Mouse (Mus musculus) left cerebral cortex, postnatal 14 days (tissue): Measurements from ENCODE around the gene Olfr263. TPM values are rescaled to one million over a fixed set of nuclear protein-coding genes. Genes with fewer than 3 reads are reported as not detected.

Experiments
- DNase-seq, 2 experiments: peaks; one replicate each; pipeline ENCODE4 v3.0.0; 2021 to 2022; ENCODE audit warnings: low spot score in 2 of 2, mixed read lengths in 1 of 2
- intact Hi-C: fragments of 180-260 bp; cut with DNase I; formaldehyde crosslinking; loops from one replicate; pipeline ENCODE4 v1.15.1; 2025
- total RNA-seq, 2 experiments: library from RNA; stranded (reverse); gene quantifications; 2 replicates each; pipeline ENCODE4 v1.2.3; 2021

Gene Olfr263
- total RNA-seq, 2 experiments from 2014 or later, result not detected

DNA sequence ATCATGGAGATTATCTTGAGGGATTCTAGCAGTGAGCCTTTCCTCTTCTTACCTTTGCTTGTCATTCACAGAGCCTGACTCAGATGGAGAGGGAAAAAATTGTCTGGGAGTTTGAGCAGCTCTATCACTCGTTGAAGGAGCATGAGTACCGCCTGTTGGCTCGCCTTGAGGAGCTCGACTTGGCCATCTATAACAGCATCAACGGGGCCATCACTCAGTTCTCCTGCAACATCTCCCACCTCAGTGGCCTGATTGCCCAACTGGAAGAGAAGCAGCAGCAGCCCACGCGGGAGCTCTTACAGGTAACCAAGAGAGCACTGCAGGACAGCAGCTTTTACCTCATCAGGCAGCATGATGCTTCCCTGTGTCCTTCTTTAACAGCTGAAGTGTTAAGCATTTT, 54.2 kb downstream of the Olfr263 start:
- DNase-seq, result no peak
- intact Hi-C loops, result no loop called here

DNA sequence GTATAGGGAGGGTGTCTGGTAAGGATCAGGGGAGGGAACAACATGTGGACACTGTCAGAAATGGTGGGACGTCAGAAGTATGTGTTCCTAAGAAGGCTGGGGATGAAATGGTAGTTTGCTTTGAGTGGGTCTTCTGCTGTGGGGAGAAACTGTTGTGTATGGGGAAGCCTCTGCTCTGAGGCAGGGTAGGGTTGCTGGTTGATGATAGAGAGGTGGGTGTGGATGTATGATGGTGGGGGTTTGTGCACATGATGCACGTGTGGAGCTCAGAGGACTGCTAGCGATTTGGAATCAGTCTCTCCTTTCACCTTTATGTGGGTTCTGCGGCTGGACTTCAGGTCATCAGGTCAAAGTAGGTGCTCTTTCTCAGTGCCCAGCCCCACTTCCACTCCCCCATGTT, 56.1 kb downstream of the Olfr263 start:
- intact Hi-C loops, result no loop called here
- DNase-seq, result no peak

Other genes starting within 250 kb of the Olfr263 start
- gene Olfr1370, start 54.7 kb upstream of the Olfr263 start, total RNA-seq, result not detected
- not detected for gene Olfr1369-ps1, start 18.2 kb upstream of the Olfr263 start, total RNA-seq
- gene Olfr1368, start 16.2 kb downstream of the Olfr263 start, total RNA-seq, result not detected
- gene Trim27, start 49.8 kb downstream of the Olfr263 start, total RNA-seq, result 10 to 100 TPM; 35.7 to 42.3 TPM
- not detected for gene Gpx5, start 163.1 kb downstream of the Olfr263 start, total RNA-seq
- under 1 TPM in 1 of 2 experiments, not detected in 1; 0.30 TPM for gene Gpx6, start 182.5 kb downstream of the Olfr263 start, total RNA-seq
- not detected for gene Olfr1367, start 217.3 kb downstream of the Olfr263 start, total RNA-seq
- gene Zscan12, start 233.2 kb downstream of the Olfr263 start, total RNA-seq, result 1 to 10 TPM; 6.9 to 7.7 TPM